Mouse (Mus musculus) ZHBTc4 (cell line): ENCODE measurements around the gene Dynlt1f.
A peak's percentile ranks its signal among the peaks of the same experiment; 100 is the strongest.
"Not testable (repeated sequence)": the region's sequence is repeated elsewhere in the genome, so short reads cannot be mapped to it uniquely, and the experiment has no call there.

ENCODE experiments used
- DNase-seq: peaks from one replicate; pipeline ENCODE4 v3.0.0-alpha.2; 2011; ENCODE audit warnings: low read depth, low spot score

Gene Dynlt1f

DNA sequence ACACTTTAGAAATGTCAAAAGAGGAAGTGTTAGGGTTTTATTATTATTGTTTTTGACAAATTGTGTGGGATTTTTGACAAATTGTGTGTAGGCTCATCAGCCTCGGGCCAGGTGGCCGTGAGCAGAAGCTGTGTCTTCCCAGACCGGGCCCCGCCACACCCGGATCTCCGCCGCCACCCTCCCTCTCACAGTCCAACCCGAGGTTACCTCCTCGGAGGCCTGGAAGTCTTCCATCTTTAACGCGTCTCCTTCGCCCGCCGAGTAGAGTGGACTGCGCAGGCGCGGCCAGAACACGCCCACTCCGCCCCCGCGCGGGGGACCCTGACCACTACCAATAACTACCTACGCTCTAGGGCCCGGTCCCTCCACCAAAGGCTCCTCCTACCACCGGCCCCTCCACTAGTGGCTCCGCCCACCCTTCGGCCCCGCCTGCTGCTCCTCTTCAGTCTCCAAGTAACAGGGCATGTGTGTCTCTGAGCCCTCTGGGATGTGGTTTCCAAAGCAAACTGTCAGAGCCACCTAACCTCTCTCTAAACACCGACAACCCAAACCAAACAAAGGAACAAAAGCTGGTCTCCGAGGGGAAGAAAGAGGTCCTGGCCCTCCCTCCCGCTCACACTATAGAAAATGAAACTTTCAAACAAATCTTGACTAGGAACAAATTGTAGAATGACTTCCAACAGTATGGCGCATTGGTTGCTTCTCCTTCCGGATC lies at the start of gene Dynlt1f:
Gene Dynlt1f (minus strand): TSS at position 334 of the 715 bp plus-strand sequence.
- peak; percentile 57 for DNase-seq

GRCm38 (mm10) chr17:6703381-6704270 lies 47.9 kb upstream of the Dynlt1f start:
- DNase-seq: not testable (repeated sequence)

DNA sequence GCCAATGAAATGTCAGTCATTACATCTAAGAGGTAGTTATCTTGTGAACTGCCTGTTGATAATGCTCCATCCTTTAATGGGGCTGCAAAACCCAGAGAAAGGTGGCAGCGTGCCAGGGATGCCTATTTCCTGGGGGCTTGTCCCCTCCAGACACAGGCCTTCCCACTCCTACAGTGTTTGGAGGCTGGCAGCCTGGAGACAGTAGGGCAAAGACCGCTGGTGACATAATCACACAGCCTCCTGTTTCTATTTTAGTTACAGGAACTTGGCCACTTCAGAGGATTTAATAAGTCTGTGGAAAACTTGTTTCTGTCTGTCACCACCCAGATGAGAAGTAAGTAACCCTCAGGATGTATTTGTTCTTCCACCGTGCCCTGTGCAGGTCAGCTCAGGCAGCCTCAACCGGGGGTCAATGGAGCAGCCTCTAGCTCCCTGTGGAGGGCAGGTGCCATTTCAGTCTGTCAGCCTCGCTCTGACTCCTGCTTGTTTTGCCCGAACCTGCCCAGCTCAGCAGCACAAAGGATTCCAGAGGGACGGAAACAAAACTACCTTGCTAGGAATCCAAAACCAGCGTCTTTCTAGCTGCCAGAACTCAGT lies 47.0 kb upstream of the Dynlt1f start:
- DNase-seq: not testable (repeated sequence)

DNA sequence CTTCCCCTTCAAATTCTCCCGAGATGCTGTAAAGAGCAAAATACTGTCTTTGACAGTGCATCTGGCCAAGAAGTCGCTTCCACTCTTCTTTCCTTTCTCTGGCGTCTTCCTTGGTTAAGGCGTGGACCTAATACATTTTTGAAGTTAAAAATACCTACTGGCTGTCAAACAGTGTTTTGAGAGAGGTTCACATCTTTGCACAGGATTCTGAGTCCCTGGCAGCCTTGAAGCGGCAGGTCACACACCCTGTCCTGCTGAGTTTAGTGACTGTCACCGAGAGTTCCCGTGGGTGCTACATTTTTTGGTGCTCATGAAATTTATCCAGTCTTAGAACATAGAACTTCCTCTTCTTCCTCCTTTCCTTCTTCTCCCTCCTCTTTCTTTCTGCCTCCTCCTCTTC lies 44.4 kb upstream of the Dynlt1f start:
- not testable (repeated sequence) for DNase-seq

GRCm38 (mm10) chr17:6699502-6699901 lies 43.8 kb upstream of the Dynlt1f start:
- DNase-seq: not testable (repeated sequence)

- DNase-seq: peak; percentile 67
Observed at GRCm38 (mm10) chr17:6697224-6697775, 41.6 kb upstream of the Dynlt1f start.

DNA sequence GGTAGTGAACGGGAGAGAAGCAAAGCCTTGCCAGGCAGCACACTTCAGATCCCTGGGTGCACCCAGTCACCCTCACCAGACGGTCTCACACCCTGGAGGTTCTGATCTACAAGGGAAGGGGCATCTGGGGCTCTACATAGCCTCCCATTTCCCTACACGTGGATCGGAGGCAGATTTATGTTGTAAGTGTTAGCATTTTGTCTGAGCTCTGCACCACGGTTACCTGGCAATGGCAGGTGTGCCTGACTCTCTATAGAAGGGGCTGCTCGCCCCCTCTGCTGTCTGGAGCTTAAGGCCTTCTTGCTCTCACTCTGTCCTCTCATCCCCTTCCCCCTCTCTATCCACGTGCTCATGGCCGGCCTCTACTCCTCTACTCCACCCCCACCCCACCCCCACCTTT lies 40.8 kb upstream of the Dynlt1f start:
- peak; percentile 8 for DNase-seq

GRCm38 (mm10) chr17:6695712-6696111 lies 40.0 kb upstream of the Dynlt1f start:
- not testable (repeated sequence) for DNase-seq

- DNase-seq: peak; percentile 50
Observed at GRCm38 (mm10) chr17:6691596-6691995, 35.9 kb upstream of the Dynlt1f start.

- DNase-seq: not testable (repeated sequence)
Observed at GRCm38 (mm10) chr17:6689344-6689743, 33.6 kb upstream of the Dynlt1f start.

GRCm38 (mm10) chr17:6686299-6686971 lies 30.7 kb upstream of the Dynlt1f start:
- DNase-seq: not testable (repeated sequence)

DNA sequence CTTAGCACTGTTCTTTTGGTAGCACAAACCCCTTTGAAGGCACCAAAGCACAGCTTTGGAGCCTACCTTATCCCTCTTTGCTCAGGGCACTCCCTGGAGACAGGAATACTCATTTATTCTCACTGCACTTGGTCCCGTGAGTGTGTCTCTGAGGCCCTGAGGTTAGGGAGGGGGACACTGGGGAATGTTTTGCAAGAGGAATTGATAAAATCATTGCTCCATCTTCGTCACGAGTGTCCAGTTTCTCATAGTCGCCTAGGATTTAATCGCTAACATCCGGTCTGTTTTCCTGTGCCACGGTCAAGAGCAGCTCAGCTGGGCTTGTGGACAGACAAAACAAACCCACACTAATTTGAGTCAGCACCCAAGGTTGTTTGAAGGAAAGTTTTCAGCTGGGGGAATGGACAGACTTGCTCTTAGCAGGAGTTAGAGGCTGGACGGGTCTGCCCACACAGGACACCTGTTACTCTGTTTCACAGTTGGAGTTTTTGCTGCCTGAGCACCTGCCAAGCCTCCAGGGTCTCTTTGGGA lies 29.7 kb upstream of the Dynlt1f start:
- not testable (repeated sequence) for DNase-seq

GRCm38 (mm10) chr17:6684464-6685287 lies 29.0 kb upstream of the Dynlt1f start:
- DNase-seq: not testable (repeated sequence)

- not testable (repeated sequence) for DNase-seq
Observed at GRCm38 (mm10) chr17:6683702-6684101, 28.0 kb upstream of the Dynlt1f start.

DNA sequence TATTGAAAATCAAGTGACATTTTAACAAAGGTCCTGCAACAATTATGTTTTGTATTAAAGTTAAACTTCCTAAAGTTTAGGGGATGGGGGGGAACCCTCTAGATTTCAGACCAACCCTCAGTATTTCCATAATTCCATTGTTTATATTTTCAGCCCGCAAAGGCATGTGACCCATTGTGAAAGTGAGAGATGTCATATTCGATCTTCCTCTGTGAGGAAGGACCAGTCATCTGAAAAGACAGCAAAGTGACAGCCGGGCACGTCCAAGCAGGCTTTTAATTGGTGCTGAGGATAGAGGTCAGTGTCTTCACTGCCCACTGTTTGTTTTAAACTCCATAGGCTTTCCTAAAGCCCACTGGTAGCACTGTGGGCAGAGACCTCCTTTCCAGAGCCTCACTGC lies 26.0 kb upstream of the Dynlt1f start:
- DNase-seq: not testable (repeated sequence)

DNA sequence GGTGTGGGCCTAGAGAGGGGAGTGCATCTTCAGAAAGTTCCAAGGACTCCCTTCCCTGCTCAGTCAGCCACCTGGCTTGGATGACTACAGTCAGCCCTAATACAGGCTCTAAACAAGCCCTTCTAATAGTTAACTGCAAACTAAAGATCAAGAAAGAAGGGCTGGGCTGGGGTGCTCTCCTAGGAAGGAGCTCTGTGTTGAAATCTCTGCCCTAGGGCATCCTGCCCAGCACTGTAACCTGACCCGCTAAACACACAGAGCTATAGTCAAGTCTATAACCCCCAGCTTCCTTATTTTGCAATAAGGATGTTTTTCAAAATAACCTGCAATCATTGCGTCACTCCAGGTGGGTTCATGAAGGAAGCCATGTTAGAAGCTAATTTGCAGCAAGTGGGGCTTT lies 22.4 kb upstream of the Dynlt1f start:
- DNase-seq: not testable (repeated sequence)

DNA sequence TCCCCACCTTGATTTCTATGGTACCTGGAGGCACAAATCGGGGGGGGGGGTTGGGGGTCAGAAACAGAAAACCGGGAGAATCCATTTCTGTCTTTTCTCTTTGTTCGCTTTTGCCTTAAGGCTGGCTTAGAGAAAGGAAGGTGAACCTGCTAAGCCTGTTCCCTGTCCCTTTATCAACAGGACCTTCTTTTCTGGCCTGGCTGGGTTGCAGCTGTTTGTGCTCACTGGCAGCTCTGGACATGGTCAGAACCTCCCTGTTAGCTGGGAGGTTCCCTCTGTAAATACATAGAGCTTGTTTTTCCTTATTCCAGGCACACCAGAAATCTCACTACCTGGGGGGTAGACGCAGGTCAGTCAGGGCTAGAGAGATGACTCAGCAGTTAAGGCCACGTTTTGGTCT lies 18.6 kb upstream of the Dynlt1f start:
- not testable (repeated sequence) for DNase-seq

- not testable (repeated sequence) for DNase-seq
Observed at GRCm38 (mm10) chr17:6668522-6668921, 12.8 kb upstream of the Dynlt1f start.

GRCm38 (mm10) chr17:6665389-6665788 lies 9.7 kb upstream of the Dynlt1f start:
- not testable (repeated sequence) for DNase-seq

DNA sequence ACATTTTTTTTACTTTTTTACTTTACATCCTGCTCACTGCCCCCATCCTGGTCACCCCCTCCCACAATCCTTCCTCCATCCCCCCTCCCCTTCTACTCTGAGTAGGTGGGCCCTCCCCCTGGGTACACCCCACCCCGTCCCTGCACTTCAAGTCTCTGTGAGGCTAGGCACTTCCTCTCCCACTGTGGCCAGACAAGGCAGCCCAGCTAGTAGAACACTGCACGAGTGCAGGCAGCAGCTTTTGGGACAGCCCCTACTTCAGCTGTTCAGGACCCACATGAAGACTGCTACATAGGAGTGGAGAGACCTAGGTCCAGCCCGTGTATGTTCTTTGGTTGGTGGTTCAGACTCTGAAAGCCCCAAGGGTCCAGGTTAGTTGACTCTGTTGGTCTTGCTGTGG lies 7.1 kb upstream of the Dynlt1f start:
- DNase-seq: not testable (repeated sequence)
